Comparison of ENCODE assay signal across 10 mouse cellular contexts in genomic region chr3:97682159-97682502, GRCm38 (mm10). TPM values are rescaled to one million over a fixed set of nuclear protein-coding genes. Genes with fewer than 3 reads are reported as not detected.
A peak's percentile ranks its signal among the peaks of the same experiment; 100 is the strongest.
DNase-seq lines count a peak whose midpoint lies in the region; ATAC-seq lines count a peak whose summit lies in the region.
"Had no signal": no experiment of that assay in that cellular context is flagged by ENCODE, and none has a peak within 500 bp of the region (broad histone marks: within the 10 kb centered on the region; RNA-seq: fewer than 3 reads in every experiment).

No protein-coding gene starts in this region.

- H3K36me3 ChIP-seq in kidney, embryonic 16.5 days (ENCODE audit: insufficient read depth, low read length) = no peaks in the 10 kb centered on the region
- no peaks in the 10 kb centered on the region for H3K36me3 ChIP-seq in embryonic facial prominence, embryonic 12.5 days
- no peaks in the 10 kb centered on the region for H3K36me3 ChIP-seq in hindbrain, embryonic 16.5 days (ENCODE audit: control insufficient read depth, insufficient read depth, low read length)
- H3K36me3 ChIP-seq in midbrain, embryonic 15.5 days (replicated peaks) = no peaks in the 10 kb centered on the region

- no peaks in the 10 kb centered on the region for H3K9me3 ChIP-seq in kidney, embryonic 16.5 days (ENCODE audit: low read length)
- no peaks in the 10 kb centered on the region for H3K9me3 ChIP-seq in embryonic facial prominence, embryonic 12.5 days
- H3K9me3 ChIP-seq in hindbrain, embryonic 16.5 days (ENCODE audit: control insufficient read depth, low read length) = no peaks in the 10 kb centered on the region
- H3K9me3 ChIP-seq in midbrain, embryonic 15.5 days = no peaks in the 10 kb centered on the region

- no peak overlapping the region for H3K27ac ChIP-seq in kidney, embryonic 16.5 days (ENCODE audit: low read length)
- H3K27ac ChIP-seq in embryonic facial prominence, embryonic 12.5 days = no peak overlapping the region
- H3K27ac ChIP-seq in hindbrain, embryonic 16.5 days (ENCODE audit: low read depth, low read length) = no peak overlapping the region
- H3K27ac ChIP-seq in midbrain, embryonic 15.5 days = no peak overlapping the region

- H3K4me1 ChIP-seq in kidney, embryonic 16.5 days (ENCODE audit: insufficient read depth, low read length) = peaks cover 29% of the 10 kb centered on the region
- H3K4me1 ChIP-seq in embryonic facial prominence, embryonic 12.5 days = peaks cover 11% of the 10 kb centered on the region; the same call in 1 of the 2 replicates
- peaks cover 15% of the 10 kb centered on the region for H3K4me1 ChIP-seq in hindbrain, embryonic 16.5 days (ENCODE audit: control insufficient read depth, insufficient read depth, low read depth, low read length)
- peaks cover 18% of the 10 kb centered on the region; the same call in 1 of the 2 replicates for H3K4me1 ChIP-seq in midbrain, embryonic 15.5 days

- peak overlapping the region; percentile 95 for H3K4me2 ChIP-seq in kidney, embryonic 16.5 days (replicated peaks; ENCODE audit: low read depth, low read length)
- H3K4me2 ChIP-seq in embryonic facial prominence, embryonic 12.5 days (replicated peaks) = peak overlapping the region; percentile 75
- H3K4me2 ChIP-seq in hindbrain, embryonic 16.5 days (ENCODE audit: low read length) = peak overlapping the region; percentile 87
- peak overlapping the region; percentile 63 for H3K4me2 ChIP-seq in midbrain, embryonic 15.5 days

- 3% methylated on average over 11 of the region's 11 CpGs for WGBS in kidney, embryonic 16.5 days
- 2% methylated on average over 11 of the region's 11 CpGs for WGBS in embryonic facial prominence, embryonic 12.5 days
- 2% methylated on average over 11 of the region's 11 CpGs for WGBS in hindbrain, embryonic 16.5 days
- 1% methylated on average over 11 of the region's 11 CpGs for WGBS in midbrain, embryonic 15.5 days

- H3K4me3 ChIP-seq in kidney, embryonic 16.5 days (ENCODE audit: low read length) = peak overlapping the region; percentile 51
- H3K4me3 ChIP-seq in embryonic facial prominence, embryonic 12.5 days = peak overlapping the region; percentile 41
- peak overlapping the region; percentile 43 for H3K4me3 ChIP-seq in hindbrain, embryonic 16.5 days (ENCODE audit: low read length)
- H3K4me3 ChIP-seq in midbrain, embryonic 15.5 days = peak overlapping the region; percentile 38

- H3K9ac ChIP-seq in kidney, embryonic 16.5 days (replicated peaks; ENCODE audit: low read length) = peak overlapping the region; percentile 71
- H3K9ac ChIP-seq in embryonic facial prominence, embryonic 12.5 days = 0 out of 2 replicates have a peak overlapping the region, but pooled peaks have one; percentile 15
- H3K9ac ChIP-seq in hindbrain, embryonic 16.5 days (ENCODE audit: low read depth, low read length) = 0 out of 2 replicates have a peak overlapping the region, but pooled peaks have one; percentile 7
- no peak overlapping the region for H3K9ac ChIP-seq in midbrain, embryonic 15.5 days

- DNase-seq in kidney, postnatal 14 days = no peak
- no peak for DNase-seq in urinary bladder, adult 18-20 months (ENCODE audit: low spot score in 2 of 2)
- no peak for DNase-seq in T-cell, adult 2 months (ENCODE audit: low spot score)

- no peak for ATAC-seq in kidney, embryonic 16.5 days (ENCODE audit: low FRiP score, low TSS enrichment)
- no peak for ATAC-seq in embryonic facial prominence, embryonic 12.5 days (ENCODE audit: insufficient number of reproducible peaks, insufficient read depth, low FRiP score, low TSS enrichment)
- no peak for ATAC-seq in hindbrain, embryonic 16.5 days
- no peak for ATAC-seq in midbrain, embryonic 15.5 days (replicated peaks)
- ATAC-seq in megakaryocyte progenitor cell, adult 5-6 weeks (replicated peaks; ENCODE audit: poor library complexity) = no peak

- H3K27me3 ChIP-seq in kidney, embryonic 16.5 days (ENCODE audit: insufficient read depth, low read length) = peaks cover 4% of the 10 kb centered on the region; the same call in 1 of the 2 replicates
- no peaks in the 10 kb centered on the region for H3K27me3 ChIP-seq in embryonic facial prominence, embryonic 12.5 days
- no peaks in the 10 kb centered on the region; the same call in 1 of the 2 replicates for H3K27me3 ChIP-seq in hindbrain, embryonic 16.5 days (replicated peaks; ENCODE audit: control insufficient read depth, insufficient read depth, low read length)
- peaks cover 22% of the 10 kb centered on the region for H3K27me3 ChIP-seq in midbrain, embryonic 15.5 days (replicated peaks)

RNA-seq across cellular contexts. Expression of gene Gm17651, which starts 7.6 kb away (rescaled TPM):
- polyA plus RNA-seq in kidney, embryonic 16.5 days (2015; fragmentation: Nextera tagmentation; extraction: Ambion mirVana) = not detected in 2 replicates
- polyA plus RNA-seq in embryonic facial prominence, embryonic 12.5 days (2016; fragmentation: Nextera tagmentation; extraction: Ambion mirVana) = not detected in 2 replicates
- polyA plus RNA-seq in hindbrain, embryonic 16.5 days (2015; fragmentation: Nextera tagmentation; extraction: Ambion mirVana) = not detected in 2 replicates
- not detected in 2 replicates for polyA plus RNA-seq in midbrain, embryonic 15.5 days (2015; fragmentation: Nextera tagmentation; extraction: Ambion mirVana)
- not detected in 2 replicates for total RNA-seq in megakaryocyte progenitor cell, adult 5-6 weeks (2015)
- not detected in 2 replicates for total RNA-seq in megakaryocyte progenitor cell, adult 5-6 weeks (2017)
- total RNA-seq: hematopoietic stem cell, adult 5-6 weeks had no signal
- polyA plus RNA-seq: activated CD4-positive, CD25-positive, alpha-beta regulatory T cell, adult 4 months had no signal

RNA-seq across cellular contexts. Expression of gene Prkab2, which starts 24.1 kb away (rescaled TPM):
- polyA plus RNA-seq in kidney, embryonic 16.5 days (2015; fragmentation: Nextera tagmentation; extraction: Ambion mirVana) = 6.4 and 6.9 TPM in 2 replicates
- polyA plus RNA-seq in embryonic facial prominence, embryonic 12.5 days (2016; fragmentation: Nextera tagmentation; extraction: Ambion mirVana) = 9.6 and 10.8 TPM in 2 replicates
- polyA plus RNA-seq in hindbrain, embryonic 16.5 days (2015; fragmentation: Nextera tagmentation; extraction: Ambion mirVana) = 17.5 and 18.7 TPM in 2 replicates
- polyA plus RNA-seq in midbrain, embryonic 15.5 days (2015; fragmentation: Nextera tagmentation; extraction: Ambion mirVana) = 12.4 and 12.6 TPM in 2 replicates
- 3.4 and 4.0 TPM in 2 replicates for total RNA-seq in megakaryocyte progenitor cell, adult 5-6 weeks (2015)
- 2.7 and 4.0 TPM in 2 replicates for total RNA-seq in megakaryocyte progenitor cell, adult 5-6 weeks (2017)

RNA-seq across cellular contexts. Expression of gene Fmo5, which starts 53.5 kb away (rescaled TPM):
- 3.4 and 4.2 TPM in 2 replicates for polyA plus RNA-seq in kidney, embryonic 16.5 days (2015; fragmentation: Nextera tagmentation; extraction: Ambion mirVana)
- polyA plus RNA-seq in embryonic facial prominence, embryonic 12.5 days (2016; fragmentation: Nextera tagmentation; extraction: Ambion mirVana) = 1.3 and 1.5 TPM in 2 replicates
- 1.1 TPM in 2 replicates for polyA plus RNA-seq in hindbrain, embryonic 16.5 days (2015; fragmentation: Nextera tagmentation; extraction: Ambion mirVana)
- 0.73 and 0.89 TPM in 2 replicates for polyA plus RNA-seq in midbrain, embryonic 15.5 days (2015; fragmentation: Nextera tagmentation; extraction: Ambion mirVana)
- total RNA-seq in megakaryocyte progenitor cell, adult 5-6 weeks (2015) = 5.0 and 7.8 TPM in 2 replicates
- 3.3 and 4.2 TPM in 2 replicates for total RNA-seq in megakaryocyte progenitor cell, adult 5-6 weeks (2017)
